Mouse (Mus musculus) megakaryocyte-erythroid progenitor cell, adult 5-6 weeks (primary cell): Measurements from ENCODE around the gene Noxred1. TPM values are rescaled to one million over a fixed set of nuclear protein-coding genes. Genes with fewer than 3 reads are reported as not detected.

Source experiments
- total RNA-seq, 2 experiments: library from RNA; stranded (forward) in 1 of 2; stranded (reverse) in 1 of 2; fragments of 200-1000, 215-1000 nt in 1 of 2; fragments of >200 nt in 1 of 2; fragmentation: Nextera tagmentation in 1 of 2; gene quantifications; 2 replicates each; pipeline ENCODE4 v1.2.3; 2014 to 2017

Gene Noxred1
- total RNA-seq, 2 experiments from 2014 or later, result not detected

Other genes starting within 250 kb of the Noxred1 start
- not detected in 2 replicates for gene Zdhhc22, start 248.3 kb downstream of the Noxred1 start, total RNA-seq (2014; fragmentation: Nextera tagmentation)
- gene Zdhhc22, start 248.3 kb downstream of the Noxred1 start, total RNA-seq (2017), result not detected in 2 replicates
- gene Tmem63c, start 217.4 kb downstream of the Noxred1 start, total RNA-seq (2014; fragmentation: Nextera tagmentation), result not detected in 2 replicates
- gene Tmem63c, start 217.4 kb downstream of the Noxred1 start, total RNA-seq (2017), result not detected in 2 replicates
- not detected in 2 replicates for gene Ngb, start 136.2 kb downstream of the Noxred1 start, total RNA-seq (2014; fragmentation: Nextera tagmentation)
- not detected in 2 replicates for gene Ngb, start 136.2 kb downstream of the Noxred1 start, total RNA-seq (2017)
- gene Gstz1, start 91.6 kb downstream of the Noxred1 start, total RNA-seq (2014; fragmentation: Nextera tagmentation), result 32.8 and 38.3 TPM in 2 replicates
- 25.1 and 43.6 TPM in 2 replicates for gene Gstz1, start 91.6 kb downstream of the Noxred1 start, total RNA-seq (2017)
- gene Pomt2, start 90.8 kb downstream of the Noxred1 start, total RNA-seq (2014; fragmentation: Nextera tagmentation), result 6.6 and 10.4 TPM in 2 replicates
- 5.1 and 7.7 TPM in 2 replicates for gene Pomt2, start 90.8 kb downstream of the Noxred1 start, total RNA-seq (2017)
- not detected in 2 replicates for gene Samd15, start 39.0 kb downstream of the Noxred1 start, total RNA-seq (2014; fragmentation: Nextera tagmentation)
- 3.8 TPM in 1 of 2 replicates, not detected in the other for gene Samd15, start 39.0 kb downstream of the Noxred1 start, total RNA-seq (2017)
- gene Tmed8, start 38.3 kb downstream of the Noxred1 start, total RNA-seq (2014; fragmentation: Nextera tagmentation), result 6.1 and 7.7 TPM in 2 replicates
- gene Tmed8, start 38.3 kb downstream of the Noxred1 start, total RNA-seq (2017), result 6.2 and 6.7 TPM in 2 replicates
- gene Vipas39, start 27.5 kb upstream of the Noxred1 start, total RNA-seq (2014; fragmentation: Nextera tagmentation), result 20.5 and 25.5 TPM in 2 replicates
- 15.8 and 26.0 TPM in 2 replicates for gene Vipas39, start 27.5 kb upstream of the Noxred1 start, total RNA-seq (2017)
- 127 and 212 TPM in 2 replicates for gene Ahsa1, start 27.7 kb upstream of the Noxred1 start, total RNA-seq (2014; fragmentation: Nextera tagmentation)
- gene Ahsa1, start 27.7 kb upstream of the Noxred1 start, total RNA-seq (2017), result 295 and 365 TPM in 2 replicates
- not detected in 2 replicates for gene Ism2, start 61.0 kb upstream of the Noxred1 start, total RNA-seq (2014; fragmentation: Nextera tagmentation)
- not detected in 2 replicates for gene Ism2, start 61.0 kb upstream of the Noxred1 start, total RNA-seq (2017)
- 16.1 and 33.3 TPM in 2 replicates for gene Sptlc2, start 149.6 kb upstream of the Noxred1 start, total RNA-seq (2014; fragmentation: Nextera tagmentation)
- gene Sptlc2, start 149.6 kb upstream of the Noxred1 start, total RNA-seq (2017), result 46.3 and 61.6 TPM in 2 replicates
- gene Slirp, start 205.2 kb upstream of the Noxred1 start, total RNA-seq (2014; fragmentation: Nextera tagmentation), result 183 and 219 TPM in 2 replicates
- gene Slirp, start 205.2 kb upstream of the Noxred1 start, total RNA-seq (2017), result 65.7 and 122 TPM in 2 replicates
- 65.2 and 74.6 TPM in 2 replicates for gene Alkbh1, start 205.3 kb upstream of the Noxred1 start, total RNA-seq (2014; fragmentation: Nextera tagmentation)
- gene Alkbh1, start 205.3 kb upstream of the Noxred1 start, total RNA-seq (2017), result 62.8 and 93.0 TPM in 2 replicates
- gene Snw1, start 233.5 kb upstream of the Noxred1 start, total RNA-seq (2014; fragmentation: Nextera tagmentation), result 64.6 and 68.2 TPM in 2 replicates
- gene Snw1, start 233.5 kb upstream of the Noxred1 start, total RNA-seq (2017), result 189 and 219 TPM in 2 replicates